Mouse (Mus musculus) midbrain, embryonic 13.5 days (tissue): Measurements from ENCODE around the gene Ccdc190. TPM values are rescaled to one million over a fixed set of nuclear protein-coding genes. Genes with fewer than 3 reads are reported as not detected.

Experiments used
- ATAC-seq: fragments of 200-750 bp; cut with Nextera tagmentation; 2 replicates; pipeline ENCODE4 v1.8.0; 2017; ENCODE audit warnings: mild to moderate bottlenecking, moderate TSS enrichment, moderate library complexity
- H3K27ac ChIP-seq: fragments of 300-500 bp; sonication (generic); 2 replicates; pipeline ENCODE4 v1.5.1; 2015; ENCODE audit warnings: inconsistent platforms, mild to moderate bottlenecking, moderate library complexity
- H3K27me3 ChIP-seq: fragments of 300-500 bp; sonication (generic); 2 replicates; pipeline ENCODE4 v1.6.1; 2015; ENCODE audit warnings: mild to moderate bottlenecking, inconsistent platforms
- H3K36me3 ChIP-seq: fragments of 300-500 bp; sonication (generic); 2 replicates; pipeline ENCODE4 v1.6.1; 2015; ENCODE audit warnings: mild to moderate bottlenecking, inconsistent platforms
- H3K4me1 ChIP-seq: fragments of 300-500 bp; sonication (generic); replicated peaks from 2 replicates; pipeline ENCODE4 v1.6.1; 2015; ENCODE audit warnings: inconsistent platforms
- H3K4me2 ChIP-seq: fragments of 300-500 bp; sonication (generic); replicated peaks from 2 replicates; pipeline ENCODE4 v1.6.1; 2015; ENCODE audit warnings: moderate library complexity, mild to moderate bottlenecking, inconsistent platforms
- H3K4me3 ChIP-seq: fragments of 300-500 bp; sonication (generic); replicated peaks from 2 replicates; pipeline ENCODE4 v1.5.1; 2015; ENCODE audit warnings: mild to moderate bottlenecking, inconsistent platforms
- H3K9ac ChIP-seq: fragments of 300-500 bp; sonication (generic); replicated peaks from 2 replicates; pipeline ENCODE4 v1.6.1; 2015; ENCODE audit warnings: mild to moderate bottlenecking, inconsistent platforms
- H3K9me3 ChIP-seq: fragments of 300-500 bp; sonication (generic); 2 replicates; pipeline ENCODE4 v1.6.1; 2016; ENCODE audit warnings: mild to moderate bottlenecking, inconsistent platforms
- WGBS: fragments of 180-500 bp; shearing (Covaris S2); methylation state at CpG from one replicate; pipeline ENCODE4 v1.1.7; 2015; 5-methylcytosine and 5-hydroxymethylcytosine counted together
- polyA plus RNA-seq: library from polyadenylated mRNA; unstranded; fragments of >200 nt; fragmentation: Nextera tagmentation; extraction: Ambion mirVana; gene quantifications from 2 replicates; pipeline ENCODE4 v1.2.1, GENCODE M21; 2015

Ccdc190 gene
- polyA plus RNA-seq, 1 experiment from 2014 or later: 1.3 TPM

- Histone ChIP-seq H3K4me2 (no peak overlapping the region), H3K27me3 (no peaks in the 10 kb centered on the region), H3K4me3 (no peak overlapping the region), H3K9me3 (no peaks in the 10 kb centered on the region), H3K36me3 (no peaks in the 10 kb centered on the region), H3K4me1 (no peaks in the 10 kb centered on the region), H3K9ac (no peak overlapping the region), H3K27ac (no peak overlapping the region)
- no peak for ATAC-seq
- 8% methylated on average over 2 of the region's 2 CpGs for WGBS
These were observed 10.9 kb downstream of the Ccdc190 start for GRCm38 (mm10) chr1:169939345-169939744.

DNA sequence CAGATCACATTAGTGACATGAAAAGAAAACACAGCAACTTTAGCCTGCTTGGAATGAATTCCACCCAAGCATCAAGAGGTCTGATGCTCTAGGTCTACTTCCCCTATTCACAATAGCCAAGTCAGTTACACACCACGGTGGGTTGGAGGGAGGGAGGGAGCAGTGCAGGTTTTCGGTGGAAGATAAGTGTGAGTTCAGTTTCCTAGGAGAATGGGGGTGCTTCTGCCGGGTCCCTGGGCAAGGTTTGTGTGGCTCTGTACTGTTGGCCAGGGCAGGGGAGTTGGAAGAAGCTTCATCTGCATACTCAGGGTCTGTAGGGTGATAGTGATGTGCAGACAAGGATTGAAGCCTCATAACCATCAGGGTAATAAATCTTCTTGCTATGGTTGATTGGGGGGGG lies 17.6 kb downstream of the Ccdc190 start:
- H3K27ac ChIP-seq: no peak overlapping the region
- peaks cover 4% of the 10 kb centered on the region for H3K36me3 ChIP-seq
- H3K4me2 ChIP-seq: no peak overlapping the region
- WGBS: 86% methylated on average over 3 of the region's 3 CpGs
- H3K9me3 ChIP-seq: 0 out of 2 replicates have a peak, but pooled peaks cover 6% of the 10 kb centered on the region
- H3K4me1 ChIP-seq: no peaks in the 10 kb centered on the region
- H3K4me3 ChIP-seq: no peak overlapping the region
- H3K9ac ChIP-seq: no peak overlapping the region
- H3K27me3 ChIP-seq: no peaks in the 10 kb centered on the region
- no peak for ATAC-seq

- no peak overlapping the region for H3K27ac ChIP-seq
- H3K9ac ChIP-seq: no peak overlapping the region
- no peak overlapping the region for H3K4me3 ChIP-seq
- ATAC-seq: no peak
- no peaks in the 10 kb centered on the region for H3K27me3 ChIP-seq
- H3K4me1 ChIP-seq: no peaks in the 10 kb centered on the region
- H3K4me2 ChIP-seq: no peak overlapping the region
- 0 out of 2 replicates have a peak, but pooled peaks cover 6% of the 10 kb centered on the region for H3K9me3 ChIP-seq
- peaks cover 18% of the 10 kb centered on the region for H3K36me3 ChIP-seq
- 79% methylated on average over 6 of the region's 6 CpGs for WGBS
These were observed 19.2 kb downstream of the Ccdc190 start for GRCm38 (mm10) chr1:169947654-169948053.

- Histone ChIP-seq H3K27ac (no peak overlapping the region), H3K36me3 (peaks cover 24% of the 10 kb centered on the region)
- 83% methylated on average over 7 of the region's 7 CpGs for WGBS
These were observed 19.8 kb downstream of the Ccdc190 start for GRCm38 (mm10) chr1:169948280-169948679.

DNA sequence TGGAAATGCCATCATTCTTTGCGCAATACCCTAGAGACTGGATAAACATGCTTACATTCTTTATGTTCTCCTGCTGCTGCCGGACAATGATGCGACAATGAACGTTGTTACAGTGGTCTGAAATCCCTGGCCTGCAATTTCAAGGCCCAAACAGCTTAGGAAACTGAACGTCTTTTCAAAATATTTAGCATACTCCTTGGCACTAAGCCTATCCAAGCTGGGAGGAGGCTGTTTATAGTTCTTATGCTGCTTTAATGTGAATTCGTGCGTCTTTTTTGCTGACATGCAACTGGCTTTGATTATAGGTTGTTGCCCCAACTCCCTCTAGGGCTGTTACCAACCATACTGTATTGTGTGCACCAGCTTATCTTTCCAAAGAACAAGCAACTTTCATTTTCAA lies 20.4 kb downstream of the Ccdc190 start:
- 86% methylated on average over 7 of the region's 7 CpGs for WGBS
- Histone ChIP-seq H3K4me3 (no peak overlapping the region), H3K27ac (no peak overlapping the region), H3K9ac (no peak overlapping the region), H3K36me3 (peaks cover 30% of the 10 kb centered on the region), H3K4me2 (no peak overlapping the region), H3K27me3 (no peaks in the 10 kb centered on the region), H3K9me3 (0 out of 2 replicates have a peak, but pooled peaks cover 6% of the 10 kb centered on the region), H3K4me1 (no peaks in the 10 kb centered on the region)
- no peak for ATAC-seq

More at GRCm38 (mm10) chr1:169948280-169948679, 19.8 kb downstream of the Ccdc190 start:
- Histone ChIP-seq H3K4me3 (no peak overlapping the region), H3K4me1 (no peaks in the 10 kb centered on the region), H3K4me2 (no peak overlapping the region), H3K9ac (no peak overlapping the region), H3K27me3 (no peaks in the 10 kb centered on the region), H3K9me3 (0 out of 2 replicates have a peak, but pooled peaks cover 6% of the 10 kb centered on the region)
- no peak for ATAC-seq

GRCm38 (mm10) chr1:169949981-169950380 lies 21.5 kb downstream of the Ccdc190 start:
- no peak for ATAC-seq
- WGBS: 80% methylated on average over 7 of the region's 7 CpGs

GRCm38 (mm10) chr1:169950651-169951050 lies 22.2 kb downstream of the Ccdc190 start:
- Histone ChIP-seq H3K27ac (no peak overlapping the region), H3K4me1 (no peaks in the 10 kb centered on the region), H3K9me3 (no peaks in the 10 kb centered on the region), H3K4me2 (no peak overlapping the region), H3K9ac (no peak overlapping the region), H3K27me3 (no peaks in the 10 kb centered on the region), H3K4me3 (no peak overlapping the region), H3K36me3 (peaks cover 45% of the 10 kb centered on the region)
- 92% methylated on average over 4 of the region's 4 CpGs for WGBS
- ATAC-seq: no peak

More at GRCm38 (mm10) chr1:169949981-169950380, 21.5 kb downstream of the Ccdc190 start:
- Histone ChIP-seq H3K9me3 (0 out of 2 replicates have a peak, but pooled peaks cover 2% of the 10 kb centered on the region), H3K27me3 (no peaks in the 10 kb centered on the region), H3K4me2 (no peak overlapping the region), H3K4me3 (no peak overlapping the region), H3K4me1 (no peaks in the 10 kb centered on the region), H3K27ac (no peak overlapping the region), H3K9ac (no peak overlapping the region), H3K36me3 (peaks cover 39% of the 10 kb centered on the region)

DNA sequence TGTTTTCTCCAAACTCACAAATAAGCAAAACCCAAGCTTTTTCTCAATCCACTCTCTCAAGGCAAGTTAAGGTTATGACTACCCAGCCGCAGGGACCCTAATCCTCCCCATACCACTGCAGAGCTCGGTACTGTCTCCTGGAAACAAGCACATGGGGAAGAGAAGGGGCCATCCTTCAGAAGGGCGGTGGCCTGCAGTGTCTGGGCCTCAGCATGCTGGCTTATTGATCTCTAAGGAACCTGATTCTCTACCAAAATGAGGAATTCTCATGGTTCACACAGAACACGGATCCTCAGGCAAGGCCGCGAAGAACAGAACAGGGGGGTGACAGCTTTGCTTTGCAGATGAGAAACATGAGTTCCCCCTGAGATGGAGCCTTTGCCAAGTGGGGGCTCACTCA lies 23.1 kb downstream of the Ccdc190 start:
- no peaks in the 10 kb centered on the region for H3K9me3 ChIP-seq
- H3K27me3 ChIP-seq: no peaks in the 10 kb centered on the region
- H3K4me2 ChIP-seq: no peak overlapping the region
- WGBS: 91% methylated on average over 6 of the region's 6 CpGs
- peaks cover 54% of the 10 kb centered on the region for H3K36me3 ChIP-seq
- ATAC-seq: no peak
- H3K4me3 ChIP-seq: no peak overlapping the region
- no peak overlapping the region for H3K27ac ChIP-seq
- no peaks in the 10 kb centered on the region for H3K4me1 ChIP-seq
- H3K9ac ChIP-seq: no peak overlapping the region

DNA sequence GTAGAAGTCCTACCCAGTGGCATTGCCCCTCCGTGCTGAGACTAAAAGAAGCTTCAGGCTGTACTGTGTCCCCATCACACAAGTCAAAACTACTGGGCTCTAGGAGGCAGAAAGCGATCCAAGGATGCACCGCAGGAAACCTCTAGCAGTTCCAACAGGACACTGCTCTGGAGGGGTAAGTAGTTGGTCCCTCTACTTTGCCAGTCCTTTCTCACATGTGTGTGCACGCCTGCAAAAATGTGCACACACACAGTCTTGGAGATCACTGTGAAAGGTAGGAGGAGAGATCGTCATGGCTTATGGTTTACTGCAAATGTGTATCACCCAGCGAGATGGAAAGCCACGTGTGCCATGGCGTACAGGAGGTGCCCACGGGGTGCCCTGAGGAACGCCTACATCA lies 24.2 kb downstream of the Ccdc190 start:
- Histone ChIP-seq H3K4me1 (no peaks in the 10 kb centered on the region), H3K27ac (no peak overlapping the region), H3K4me2 (no peak overlapping the region), H3K27me3 (no peaks in the 10 kb centered on the region), H3K9ac (no peak overlapping the region), H3K4me3 (no peak overlapping the region), H3K36me3 (peaks cover 60% of the 10 kb centered on the region), H3K9me3 (no peaks in the 10 kb centered on the region)
- no peak for ATAC-seq
- 97% methylated on average over 10 of the region's 10 CpGs for WGBS

- no peak for ATAC-seq
- H3K27me3 ChIP-seq: no peaks in the 10 kb centered on the region
- 96% methylated on average over 10 of the region's 10 CpGs for WGBS
- H3K36me3 ChIP-seq: peaks cover 65% of the 10 kb centered on the region
- H3K4me2 ChIP-seq: no peak overlapping the region
- H3K9me3 ChIP-seq: no peaks in the 10 kb centered on the region
- no peak overlapping the region for H3K4me3 ChIP-seq
- no peak overlapping the region for H3K27ac ChIP-seq
- no peaks in the 10 kb centered on the region for H3K4me1 ChIP-seq
- H3K9ac ChIP-seq: no peak overlapping the region
These were observed 24.7 kb downstream of the Ccdc190 start for GRCm38 (mm10) chr1:169953106-169953505.

DNA sequence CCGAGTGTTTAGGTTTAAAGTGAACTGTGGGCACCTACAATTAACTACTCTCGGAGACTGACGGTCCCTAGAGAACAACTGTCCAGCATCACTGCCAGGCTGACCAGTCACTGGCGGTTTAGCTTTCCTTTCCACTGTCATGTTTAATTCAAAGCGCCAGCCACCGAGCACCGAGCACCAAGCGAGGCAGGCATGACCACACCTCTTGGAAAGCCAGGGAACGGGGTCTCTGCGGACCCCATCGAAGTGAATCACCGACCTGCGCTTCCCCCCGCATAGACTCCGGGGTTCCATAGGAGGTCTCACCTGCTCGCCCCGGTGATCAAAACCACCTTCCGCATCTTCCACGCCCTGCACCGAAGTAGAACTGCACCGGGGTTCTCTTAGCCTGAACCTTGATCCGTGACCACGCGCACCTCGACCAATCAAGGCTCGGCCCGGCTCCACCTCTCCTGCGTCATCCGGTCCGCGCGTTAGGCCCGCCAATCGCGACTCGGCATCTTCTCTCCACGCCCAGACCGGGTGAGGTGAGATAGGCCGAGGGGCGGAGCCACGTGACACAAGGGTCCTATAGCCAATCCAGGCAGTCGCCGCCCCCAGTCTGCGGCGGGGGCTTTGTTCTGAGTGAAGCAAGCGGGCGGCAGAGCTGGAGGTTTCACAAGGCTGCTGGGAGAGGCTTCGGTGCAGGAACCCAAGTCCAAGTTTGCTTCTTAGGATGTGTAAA lies 40.5 kb downstream of the Ccdc190 start, which contains the start of gene Hsd17b7:
Hsd17b7 (minus strand) TSS at position 450 of the 724 bp plus-strand sequence.
- under 1% methylated on average over 48 of the region's 48 CpGs for WGBS
- peak; percentile 100 for ATAC-seq

GRCm38 (mm10) chr1:169969516-169969886 lies 41.1 kb downstream of the Ccdc190 start:
- H3K9me3 ChIP-seq: no peaks in the 10 kb centered on the region
- peak overlapping the region; percentile 67 for H3K4me3 ChIP-seq
- H3K4me2 ChIP-seq: peak overlapping the region; percentile 77
- peaks cover 22% of the 10 kb centered on the region for H3K4me1 ChIP-seq
- peak overlapping the region; percentile 68 for H3K9ac ChIP-seq
- peaks cover 19% of the 10 kb centered on the region for H3K36me3 ChIP-seq
- H3K27ac ChIP-seq: peak overlapping the region; percentile 79
- no peaks in the 10 kb centered on the region for H3K27me3 ChIP-seq
- ATAC-seq: peak; percentile 69
- WGBS: under 1% methylated on average over 8 of the region's 9 CpGs

More for the DNA sequence above, 40.5 kb downstream of the Ccdc190 start, which contains the start of gene Hsd17b7:
- Histone ChIP-seq H3K9ac (peak within 1 kb of the TSS; percentile 68), H3K36me3 (peaks cover 25% of the 10 kb centered on the region), H3K4me1 (peaks cover 22% of the 10 kb centered on the region), H3K27ac (peak within 1 kb of the TSS; percentile 79), H3K9me3 (no peaks in the 10 kb centered on the region), H3K4me3 (peak within 1 kb of the TSS; percentile 67), H3K27me3 (no peaks in the 10 kb centered on the region), H3K4me2 (peak within 1 kb of the TSS; percentile 77)
